Mouse (Mus musculus) splenic B cell, adult 2 months (primary cell): ENCODE data around the gene Fgd3.

Experiments
- DNase-seq: peaks from one replicate; pipeline ENCODE4 v3.0.0-alpha.2; 2011; ENCODE audit warnings: low read depth, low spot score
- H3K27me3 ChIP-seq: 2 replicates; pipeline ENCODE4 v1.6.1; 2012; ENCODE audit warnings: mild to moderate bottlenecking, low read length, moderate library complexity, mixed read lengths; ENCODE audit not compliant: control insufficient read depth, poor library complexity, insufficient read depth, severe bottlenecking
- H3K36me3 ChIP-seq: 2 replicates; pipeline ENCODE4 v1.6.1; 2012; ENCODE audit warnings: mild to moderate bottlenecking, low read length, moderate library complexity, mixed read lengths; ENCODE audit not compliant: control insufficient read depth, poor library complexity, insufficient read depth, severe bottlenecking

The Fgd3 gene

GRCm38 (mm10) chr13:49234711-49235110 lies 85.4 kb downstream of the Fgd3 start:
- DNase-seq, result peak; percentile 47
- Histone ChIP-seq H3K27me3 (no peaks in the 10 kb centered on the region), H3K36me3 (peaks cover 16% of the 10 kb centered on the region)

GRCm38 (mm10) chr13:49233792-49234572 lies 86.1 kb downstream of the Fgd3 start:
- Histone ChIP-seq H3K36me3 (peaks cover 18% of the 10 kb centered on the region), H3K27me3 (no peaks in the 10 kb centered on the region)
- DNase-seq, result no peak

DNA sequence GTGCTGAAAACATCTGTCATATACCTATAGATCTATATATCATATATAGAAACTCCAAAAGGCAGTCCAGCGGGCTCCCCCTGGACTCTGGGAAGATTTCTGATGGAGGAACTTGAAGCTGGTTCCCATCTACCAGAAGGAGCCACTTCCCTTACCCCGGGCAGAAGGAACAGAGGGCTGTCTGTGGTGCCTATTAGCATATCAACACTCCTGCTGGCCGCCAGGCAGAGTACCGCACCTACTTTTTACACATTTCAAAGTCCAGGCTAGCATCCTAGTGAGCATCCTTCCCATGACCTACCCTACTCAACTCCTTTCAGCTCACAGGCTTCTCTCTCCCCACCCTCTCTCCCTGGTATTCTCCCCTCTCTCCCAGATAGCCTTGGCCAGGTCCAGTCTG lies 94.5 kb downstream of the Fgd3 start:
- DNase-seq, result peak; percentile 51
- Histone ChIP-seq H3K27me3 (no peaks in the 10 kb centered on the region), H3K36me3 (peaks cover 2% of the 10 kb centered on the region; the same call in 1 of the 2 replicates)

DNA sequence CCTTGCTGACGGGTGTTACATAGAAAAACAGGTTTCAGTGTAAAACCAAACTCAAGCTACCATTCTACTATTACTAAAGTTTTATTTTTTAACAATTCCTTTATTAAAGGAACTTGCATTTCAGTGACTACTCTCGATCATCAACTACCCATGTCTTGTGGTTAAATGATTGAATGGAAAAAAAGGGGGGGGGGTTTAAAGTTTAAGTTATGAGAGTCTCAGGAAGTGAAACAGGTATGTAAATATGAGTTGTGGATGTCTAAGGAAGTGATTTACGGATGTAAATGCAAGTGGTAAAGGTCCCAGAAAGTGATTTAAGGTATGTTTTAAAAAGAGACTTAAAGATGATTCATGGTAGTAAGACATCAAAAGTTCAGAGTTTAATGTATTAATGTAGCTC lies 95.0 kb downstream of the Fgd3 start:
- peak; percentile 83 for DNase-seq
- Histone ChIP-seq H3K27me3 (no peaks in the 10 kb centered on the region), H3K36me3 (peaks cover 2% of the 10 kb centered on the region; the same call in 1 of the 2 replicates)

DNA sequence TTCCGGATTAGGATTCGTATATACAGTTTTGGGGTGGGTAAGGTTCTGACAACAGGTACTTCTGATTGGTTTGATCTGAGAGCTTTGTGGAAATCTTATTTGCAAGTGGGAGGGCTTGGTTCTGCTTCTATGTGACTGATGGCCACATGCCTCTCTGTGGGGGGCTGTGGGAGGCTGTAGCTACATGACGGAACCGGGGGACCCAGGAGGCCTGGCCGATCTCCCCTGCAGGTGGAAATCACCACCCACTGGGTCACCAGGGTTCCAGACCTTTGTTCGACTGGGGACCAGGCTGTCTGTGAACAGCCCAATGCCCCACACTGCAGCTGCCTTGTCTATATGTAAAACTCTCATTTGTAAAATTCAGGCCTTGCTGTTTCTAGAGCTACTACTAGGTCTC lies 95.4 kb downstream of the Fgd3 start:
- H3K27me3 ChIP-seq, result no peaks in the 10 kb centered on the region
- peaks cover 2% of the 10 kb centered on the region; the same call in 1 of the 2 replicates for H3K36me3 ChIP-seq
- peak; percentile 72 for DNase-seq

- Histone ChIP-seq H3K27me3 (no peaks in the 10 kb centered on the region), H3K36me3 (no peaks in the 10 kb centered on the region)
- DNase-seq, result no peak
Observed at GRCm38 (mm10) chr13:49224314-49224713, 95.8 kb downstream of the Fgd3 start.

DNA sequence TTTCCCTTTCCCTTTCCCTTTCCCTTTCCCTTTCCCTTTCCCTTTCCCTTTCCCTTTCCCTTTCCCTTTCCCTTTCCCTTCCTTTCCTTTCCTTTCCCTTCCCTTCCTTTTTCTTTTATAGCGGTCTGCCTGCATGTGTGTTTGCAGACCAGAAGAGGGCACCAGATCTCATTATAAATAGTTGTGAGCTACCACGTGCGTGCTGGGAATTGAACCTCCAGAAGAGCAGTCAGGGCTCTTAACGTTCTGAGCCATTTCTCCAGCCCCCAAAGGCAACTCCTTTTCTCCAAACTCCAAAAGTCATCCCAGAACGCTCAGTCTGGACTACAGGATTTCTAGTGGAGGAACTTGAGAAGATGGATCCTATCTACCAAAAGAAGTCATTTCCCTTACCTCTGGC lies 99.2 kb downstream of the Fgd3 start:
- DNase-seq, result no peak
- H3K27me3 ChIP-seq, result no peaks in the 10 kb centered on the region
- no peaks in the 10 kb centered on the region for H3K36me3 ChIP-seq

DNA sequence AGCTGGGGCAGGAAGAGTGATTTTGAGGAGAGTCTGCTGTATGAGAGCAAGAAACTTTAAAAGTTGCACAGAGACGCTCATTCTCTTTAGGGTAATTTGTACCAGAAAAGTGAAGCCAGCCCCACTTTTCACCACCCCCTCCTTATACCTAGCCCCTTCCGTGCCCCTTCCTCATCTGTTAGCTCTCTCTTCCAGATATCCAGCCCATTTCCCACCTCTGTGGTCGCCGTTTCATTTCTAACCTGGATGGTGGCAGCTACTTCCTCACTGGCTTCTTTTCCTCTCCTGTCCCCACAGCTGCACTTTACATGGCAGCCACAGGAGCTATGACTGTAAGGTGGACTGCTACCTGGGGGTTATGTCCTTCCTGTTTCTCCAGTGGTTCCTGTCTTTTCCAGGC lies 100.7 kb downstream of the Fgd3 start:
- no peak for DNase-seq
- Histone ChIP-seq H3K27me3 (no peaks in the 10 kb centered on the region), H3K36me3 (no peaks in the 10 kb centered on the region)

DNA sequence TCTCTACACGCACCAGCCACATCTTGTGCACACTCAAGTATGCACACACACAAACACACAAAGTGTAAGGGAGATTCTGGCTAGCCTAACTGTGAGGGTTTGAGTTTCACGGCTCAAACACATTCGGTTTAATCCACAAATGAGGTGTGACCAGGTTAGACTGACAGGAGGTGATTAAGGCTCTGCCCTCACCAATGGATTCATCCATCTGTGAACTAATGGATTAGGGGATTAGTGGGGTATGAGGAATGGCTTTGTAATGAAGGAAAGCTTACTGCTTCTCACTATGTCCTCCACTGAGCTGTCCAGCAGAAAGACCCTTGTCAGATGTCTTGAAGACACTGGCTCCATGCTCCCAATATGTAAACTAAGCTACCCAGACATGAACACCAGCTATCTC lies 101.5 kb downstream of the Fgd3 start:
- Histone ChIP-seq H3K27me3 (no peaks in the 10 kb centered on the region), H3K36me3 (no peaks in the 10 kb centered on the region)
- DNase-seq, result no peak

- DNase-seq, result no peak
- Histone ChIP-seq H3K36me3 (no peaks in the 10 kb centered on the region), H3K27me3 (no peaks in the 10 kb centered on the region)
Observed at GRCm38 (mm10) chr13:49216808-49217561, 103.1 kb downstream of the Fgd3 start.

DNA sequence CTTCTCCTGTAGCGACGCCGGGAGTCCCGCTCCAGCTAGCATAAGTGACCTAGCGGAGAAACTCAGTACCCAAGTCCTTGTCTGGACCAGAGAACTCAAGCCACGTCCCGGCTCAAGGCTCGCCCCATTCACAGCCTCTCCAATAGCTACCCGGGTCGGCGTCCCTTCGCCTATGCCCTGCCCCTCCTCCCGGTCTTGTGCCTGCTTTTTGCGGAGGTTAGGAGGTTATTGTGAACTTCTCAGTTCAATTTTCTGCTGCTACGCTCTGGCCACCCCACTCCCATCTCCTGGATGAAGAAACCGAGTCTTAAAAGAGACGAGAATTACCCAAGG lies 103.9 kb downstream of the Fgd3 start:
- no peaks in the 10 kb centered on the region for H3K36me3 ChIP-seq
- no peak for DNase-seq
- no peaks in the 10 kb centered on the region for H3K27me3 ChIP-seq

- Histone ChIP-seq H3K36me3 (no peaks in the 10 kb centered on the region), H3K27me3 (no peaks in the 10 kb centered on the region)
- peak; percentile 99 for DNase-seq
Observed at GRCm38 (mm10) chr13:49215504-49216219, 104.4 kb downstream of the Fgd3 start, which contains the start of gene Card19. Gene Card19, minus strand, starts transcription at chr13:49216037.

DNA sequence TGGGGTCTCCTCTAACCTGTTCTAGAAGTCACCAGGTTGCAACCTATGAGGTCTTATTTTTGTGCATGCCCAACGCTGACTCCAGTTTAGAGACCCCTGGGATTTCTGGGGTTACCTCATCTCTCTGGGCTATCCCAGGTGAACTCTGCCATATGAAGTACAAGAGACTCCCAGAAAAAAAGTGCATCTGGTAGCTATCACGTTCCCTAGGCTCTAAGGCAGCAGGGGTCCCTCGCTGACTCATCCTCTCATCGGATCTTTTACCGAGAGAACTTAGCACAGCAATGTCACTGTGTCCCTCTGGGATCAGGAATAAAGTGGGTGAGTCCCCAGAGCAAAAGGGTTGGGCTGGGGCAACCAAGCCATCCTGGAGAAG lies 105.0 kb downstream of the Fgd3 start:
- no peaks in the 10 kb centered on the region for H3K36me3 ChIP-seq
- H3K27me3 ChIP-seq, result no peaks in the 10 kb centered on the region
- no peak for DNase-seq

GRCm38 (mm10) chr13:49214454-49214853 lies 105.7 kb downstream of the Fgd3 start:
- DNase-seq, result peak; percentile 48
- no peaks in the 10 kb centered on the region for H3K27me3 ChIP-seq
- H3K36me3 ChIP-seq, result no peaks in the 10 kb centered on the region

- DNase-seq, result peak; percentile 47
- no peaks in the 10 kb centered on the region for H3K36me3 ChIP-seq
- no peaks in the 10 kb centered on the region for H3K27me3 ChIP-seq
Observed at GRCm38 (mm10) chr13:49213531-49213932, 106.6 kb downstream of the Fgd3 start.
